Mouse (Mus musculus): ENCODE measurements around the gene Fam50b.

GRCm38 (mm10) chr13:34794426-34794825 lies 59.8 kb downstream of the Fam50b start:
- no peak for TF ChIP-seq POLR2AphosphoS2 (IDR thresholded peaks at IDR 0.05; ENCODE audit: low read length)
- TF ChIP-seq MAZ (IDR thresholded peaks at IDR 0.05; ENCODE audit: low read depth, low read length): no peak
- no peak for TF ChIP-seq E2F4 (IDR thresholded peaks at IDR 0.05; ENCODE audit: borderline replicate concordance, low read depth, low read length)

Data from MEL (cell line).